Mouse (Mus musculus): ENCODE data around the gene Syncrip. TPM values are rescaled to one million over a fixed set of nuclear protein-coding genes. Genes with fewer than 3 reads are reported as not detected.
"Not testable (repeated sequence)": the region's sequence is repeated elsewhere in the genome, so short reads cannot be mapped to it uniquely, and the experiment has no call there.

Gene Syncrip
- polyA plus RNA-seq, 1 experiment: 33.6 TPM

DNA sequence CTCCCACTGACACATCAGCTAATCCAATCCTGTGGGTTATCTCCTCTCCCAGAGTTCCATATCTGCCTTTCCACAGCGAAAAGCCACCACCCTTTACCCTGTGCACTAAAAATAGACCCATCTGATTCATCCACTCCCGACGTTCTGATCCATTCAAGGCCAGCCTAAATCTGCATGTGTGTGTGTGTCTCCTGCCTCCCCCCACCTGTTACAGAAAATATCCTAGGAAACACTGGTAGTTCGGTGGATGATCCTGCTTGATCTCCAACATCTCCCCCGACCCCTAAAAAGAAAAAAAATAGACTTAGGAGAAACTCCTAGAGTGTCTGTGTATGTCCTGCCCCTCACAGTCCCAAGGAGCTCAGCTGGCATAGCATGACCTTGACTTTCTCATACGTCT is 2.2 kb upstream of the Syncrip start:
- no peak for DNase-seq (ENCODE audit: extremely low spot score in 1 of 2, low spot score in 1 of 2)

DNA sequence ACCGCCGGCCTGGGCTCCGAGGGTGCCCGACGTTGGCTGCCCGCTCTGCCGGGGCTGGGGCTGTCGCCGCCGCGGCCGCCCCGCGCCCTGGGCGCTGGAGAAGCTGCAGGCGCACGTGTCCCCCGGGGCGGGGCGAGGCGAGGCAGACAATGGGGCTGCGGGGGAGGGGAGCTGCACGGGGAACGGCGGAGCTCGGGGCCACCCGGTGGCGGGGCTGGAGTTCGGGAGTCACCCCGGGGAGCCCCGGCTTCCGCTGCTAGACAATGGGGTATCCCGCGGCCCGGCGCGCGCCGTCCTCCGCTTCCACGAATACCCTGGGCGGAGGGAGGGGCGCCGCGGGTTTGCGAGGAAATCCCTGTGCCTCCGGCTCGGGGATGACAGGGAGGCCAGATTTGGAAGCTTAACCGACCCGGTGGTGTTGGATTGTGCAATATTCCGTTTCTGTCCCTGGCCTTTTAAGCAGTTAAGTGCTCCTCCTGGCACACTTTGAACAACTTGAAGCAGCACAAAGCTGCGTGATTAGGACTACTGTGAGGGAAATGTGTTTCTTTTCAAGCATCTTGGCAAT is 539 bp upstream of the Syncrip start:
- peak; percentile 66 to 80 for DNase-seq (ENCODE audit: extremely low spot score in 1 of 2, low spot score in 1 of 2)

DNA sequence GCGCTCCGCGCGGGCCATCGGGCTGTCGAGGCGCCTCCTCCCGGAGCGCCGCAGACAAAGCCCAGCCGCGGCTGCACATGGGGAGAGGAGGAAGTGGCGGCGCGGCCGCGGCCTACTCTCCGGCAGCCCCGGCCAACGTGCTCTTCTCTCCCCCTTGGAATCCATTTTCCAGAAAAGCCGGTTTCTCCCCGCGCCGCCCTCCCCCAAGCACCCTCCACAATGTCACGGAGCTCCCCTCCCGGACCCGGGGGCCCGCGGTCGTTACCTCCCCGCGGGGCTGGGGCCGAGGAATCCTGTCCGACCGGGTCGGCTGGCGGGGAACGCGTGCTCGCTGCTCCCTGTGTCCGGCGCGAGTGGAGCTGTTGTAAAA is 598 bp downstream of the Syncrip start:
- peak in 1 of 2 experiments; percentile 19 for DNase-seq (ENCODE audit: extremely low spot score in 1 of 2, low spot score in 1 of 2)

DNA sequence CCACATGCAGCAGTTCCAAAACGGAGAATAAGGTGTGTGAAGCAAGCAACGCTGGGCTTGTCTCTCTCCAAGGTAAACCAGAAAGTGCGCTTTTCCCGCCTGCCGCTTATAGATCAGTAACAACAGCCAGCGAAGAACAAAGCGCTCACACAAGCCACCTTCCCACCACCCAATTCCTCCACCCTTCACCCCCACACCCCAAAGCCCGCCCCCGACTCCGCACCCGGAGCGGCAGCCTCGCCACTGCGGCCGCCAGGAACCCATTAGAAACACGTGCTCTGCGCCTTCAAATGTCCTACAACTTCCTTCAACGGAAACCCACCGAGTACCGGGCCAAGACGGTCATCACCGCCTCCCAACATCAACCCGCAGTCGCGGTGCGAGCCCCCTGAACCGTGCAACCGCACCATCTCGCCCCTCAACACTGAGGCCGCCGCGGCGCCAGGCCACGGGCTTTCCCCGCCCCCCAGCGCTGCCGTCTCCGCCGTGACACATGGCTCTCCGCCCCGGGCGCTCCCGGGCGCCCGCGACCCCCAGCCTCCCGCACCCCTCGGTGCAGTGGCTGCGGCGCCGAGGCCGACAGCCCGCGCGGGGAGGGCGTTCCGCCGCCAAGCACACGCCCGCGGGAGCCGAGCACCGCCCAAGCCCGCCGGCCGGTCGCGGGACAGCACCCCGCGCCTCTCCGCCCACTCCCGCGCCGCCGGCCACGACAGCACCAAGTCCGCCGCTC is 1.1 kb downstream of the Syncrip start:
- DNase-seq (ENCODE audit: extremely low spot score in 1 of 2, low spot score in 1 of 2): peak in 1 of 2 experiments; percentile 28

DNA sequence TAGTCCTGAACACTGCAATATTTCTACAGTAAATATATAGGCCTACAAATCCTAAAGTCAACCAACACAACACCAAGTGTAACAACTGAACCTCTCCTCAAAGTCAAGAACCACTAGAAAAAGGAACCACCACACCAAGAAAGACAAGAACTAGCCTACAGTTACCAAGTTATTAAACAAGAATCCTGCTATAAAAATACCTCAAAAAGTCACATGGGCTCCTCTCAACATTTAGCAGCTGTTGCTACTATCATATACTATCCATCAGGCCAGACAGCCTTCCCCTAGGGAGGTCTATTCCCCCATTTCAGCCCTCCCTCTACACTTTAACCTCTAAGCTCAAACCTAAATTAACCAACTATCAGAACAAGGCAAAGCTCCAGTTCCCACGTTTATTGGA is 2.3 kb downstream of the Syncrip start:
- DNase-seq (ENCODE audit: extremely low spot score in 1 of 2, low spot score in 1 of 2): no peak

DNA sequence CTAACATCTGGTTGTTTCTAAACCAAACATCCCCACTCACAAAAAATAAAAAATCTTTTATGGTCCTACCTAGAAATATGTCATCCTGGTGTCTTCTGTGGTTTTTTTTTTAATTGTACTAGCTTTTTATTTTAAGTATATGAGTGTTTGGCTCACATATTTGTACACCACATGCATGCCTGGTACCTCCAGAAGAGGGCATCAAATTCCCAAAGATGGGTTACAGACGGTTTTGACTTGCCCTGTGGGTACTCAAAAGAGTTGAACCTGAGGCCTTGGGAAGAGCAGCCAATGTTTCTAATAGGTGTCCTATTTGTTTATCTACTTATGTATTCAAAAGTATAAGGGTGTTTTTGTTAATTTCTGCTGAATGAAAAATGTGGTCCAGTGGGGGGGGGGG is 6.2 kb downstream of the Syncrip start:
- DNase-seq (ENCODE audit: extremely low spot score in 1 of 2, low spot score in 1 of 2): peak in 1 of 2 experiments; percentile 16

DNA sequence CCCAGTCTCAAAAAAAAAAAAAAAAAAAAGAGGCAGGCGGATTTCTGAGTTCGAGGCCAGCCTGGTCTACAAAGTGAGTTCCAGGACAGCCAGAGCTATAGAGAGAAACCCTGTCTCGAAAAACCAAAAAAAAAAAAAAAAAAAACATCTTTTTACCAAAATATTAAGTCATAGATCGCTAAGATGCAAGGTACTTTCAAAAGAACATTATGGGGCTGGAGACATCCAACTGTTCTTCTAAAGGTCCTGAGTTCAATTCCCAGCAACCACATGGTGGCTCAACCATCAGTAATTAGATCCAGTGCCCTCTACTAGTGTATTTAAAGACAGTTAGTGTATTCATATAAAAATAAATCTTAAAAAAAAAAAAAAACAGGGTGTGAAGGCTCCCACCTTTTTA is 21.4 kb downstream of the Syncrip start:
- DNase-seq (ENCODE audit: extremely low spot score in 1 of 2, low spot score in 1 of 2): not testable (repeated sequence)

DNA sequence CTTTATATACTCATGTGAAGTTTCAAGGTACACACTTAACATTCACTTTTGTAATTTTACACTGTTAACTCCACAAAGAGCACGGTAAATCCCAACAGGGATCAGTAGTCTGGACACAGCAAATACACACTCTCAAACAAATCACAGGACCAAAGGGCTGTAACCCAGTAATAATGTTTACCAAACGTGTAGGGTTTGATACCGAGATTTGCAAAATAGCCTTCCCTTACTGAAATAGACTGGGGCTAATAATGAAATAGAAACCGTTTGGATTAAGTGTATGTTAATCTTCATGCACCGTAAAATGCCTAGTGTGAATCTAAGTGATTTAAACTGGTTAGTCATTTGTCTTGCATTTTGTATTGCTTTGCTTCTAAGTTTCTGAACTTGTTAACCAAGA is 42.4 kb downstream of the Syncrip start:
- no peak for DNase-seq (ENCODE audit: extremely low spot score in 1 of 2, low spot score in 1 of 2)

DNA sequence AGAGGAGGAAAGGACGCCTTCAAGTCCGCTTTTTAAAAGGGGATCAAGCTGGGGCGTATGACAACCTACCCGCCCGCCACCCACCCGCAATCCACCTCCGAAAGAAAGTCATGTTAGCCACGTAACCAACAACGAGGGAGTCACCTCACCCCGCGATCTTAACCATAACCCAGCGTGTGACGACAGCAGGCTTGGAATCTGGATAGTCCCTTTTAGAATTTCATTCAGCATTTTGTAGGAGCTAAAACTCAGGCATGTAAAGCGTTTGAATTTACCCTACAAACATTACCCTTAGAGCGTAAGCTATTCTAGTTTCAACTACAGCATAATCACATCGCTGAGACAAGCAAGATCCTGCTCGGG is 43.2 kb downstream of the Syncrip start:
- DNase-seq (ENCODE audit: extremely low spot score in 1 of 2, low spot score in 1 of 2): no peak

DNA sequence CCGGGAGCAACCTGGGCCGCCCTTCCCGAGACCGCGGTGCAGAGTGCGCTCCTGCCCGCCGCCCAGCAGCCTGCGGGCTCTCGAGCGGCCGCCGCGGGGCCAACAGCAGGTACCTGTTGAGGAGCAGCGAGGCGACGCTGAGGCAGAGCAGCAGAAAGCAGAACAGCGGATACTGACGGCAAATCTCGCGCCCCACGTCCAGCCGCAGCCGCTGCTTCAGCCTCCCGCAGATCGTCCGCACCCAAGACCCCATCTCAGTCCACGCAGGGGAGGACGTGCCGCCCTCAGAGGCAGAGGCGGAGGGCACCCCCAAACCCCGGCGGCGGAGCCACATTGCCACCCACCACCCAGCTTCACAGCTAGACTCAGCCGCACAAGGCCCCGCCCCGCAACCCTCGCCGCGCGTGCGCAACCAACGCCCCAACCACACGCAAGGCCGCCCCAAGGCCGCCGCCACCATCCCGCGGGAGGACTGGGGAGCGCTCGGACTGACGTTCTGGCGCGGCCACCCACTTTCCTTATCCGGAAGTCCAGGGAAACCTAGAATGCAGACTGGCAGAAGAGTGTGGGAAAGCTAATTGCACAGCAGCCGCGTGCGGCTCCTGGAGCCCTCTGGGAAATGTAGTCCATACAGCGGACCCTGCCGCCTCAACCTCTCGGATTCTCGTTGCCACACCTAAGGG is 43.7 kb downstream of the Syncrip start, which contains the start of gene Snx14:
Gene Snx14, minus strand, starts transcription at position 404 of the 683 bp plus-strand sequence.
- DNase-seq (ENCODE audit: extremely low spot score in 1 of 2, low spot score in 1 of 2): peak; percentile 96 to 98

DNA sequence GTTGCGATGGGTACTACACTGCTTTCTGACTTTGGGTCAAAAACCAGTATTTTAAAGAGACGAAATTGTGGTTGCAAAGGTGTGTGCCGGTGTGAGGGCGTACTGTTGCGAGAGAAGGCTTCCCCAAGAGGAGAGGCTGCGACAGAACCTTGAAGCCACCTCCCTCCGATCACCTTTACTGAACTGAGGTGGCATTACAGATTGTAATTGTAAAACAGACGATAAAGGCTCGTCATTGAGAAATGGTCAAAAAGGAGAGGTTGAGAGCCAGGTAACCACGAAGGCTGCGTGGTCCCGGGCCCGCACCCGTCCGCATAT is 44.2 kb downstream of the Syncrip start:
- DNase-seq (ENCODE audit: extremely low spot score in 1 of 2, low spot score in 1 of 2): peak in 1 of 2 experiments; percentile 30

DNA sequence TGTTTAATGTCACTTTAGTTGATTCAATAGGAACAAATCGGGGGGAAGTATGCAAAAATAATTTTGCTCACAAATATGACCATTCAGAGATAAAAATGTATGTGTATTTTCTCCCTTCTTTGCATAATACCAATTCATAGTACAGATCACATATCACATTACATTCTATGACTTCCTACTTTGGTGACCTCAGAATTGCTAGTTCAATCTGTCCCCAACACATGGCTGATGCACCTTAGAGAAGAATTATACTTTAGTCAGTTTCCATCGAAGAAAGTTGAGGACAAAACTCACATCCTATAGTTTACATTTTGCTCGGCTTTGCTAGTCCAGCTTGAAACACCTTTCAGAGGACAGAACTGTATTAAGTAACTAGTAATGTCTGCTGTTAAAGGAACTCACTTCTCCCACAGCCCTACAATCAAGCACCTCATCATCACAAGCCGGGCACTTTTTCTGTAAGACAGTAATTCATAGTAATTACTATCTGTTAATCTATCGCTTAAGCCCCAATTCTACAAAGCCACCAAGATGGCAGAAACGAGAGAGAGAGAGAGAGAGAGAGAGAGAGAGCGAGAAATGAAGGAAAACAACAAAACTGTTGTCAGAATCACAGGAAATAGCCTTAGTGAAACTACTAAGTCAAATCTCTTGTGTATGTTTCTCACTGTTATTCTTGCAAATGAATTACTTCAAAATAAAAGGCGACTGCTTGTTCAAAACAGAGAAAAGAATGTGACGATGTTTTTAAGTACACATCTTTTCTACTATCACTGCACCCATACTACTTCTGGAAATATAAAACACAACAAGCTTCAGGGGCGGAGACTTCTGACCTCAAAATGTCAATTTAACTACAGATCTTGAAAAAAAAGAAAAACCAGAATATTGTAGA is 44.8 kb downstream of the Syncrip start:
- no peak for DNase-seq (ENCODE audit: extremely low spot score in 1 of 2, low spot score in 1 of 2)

DNA sequence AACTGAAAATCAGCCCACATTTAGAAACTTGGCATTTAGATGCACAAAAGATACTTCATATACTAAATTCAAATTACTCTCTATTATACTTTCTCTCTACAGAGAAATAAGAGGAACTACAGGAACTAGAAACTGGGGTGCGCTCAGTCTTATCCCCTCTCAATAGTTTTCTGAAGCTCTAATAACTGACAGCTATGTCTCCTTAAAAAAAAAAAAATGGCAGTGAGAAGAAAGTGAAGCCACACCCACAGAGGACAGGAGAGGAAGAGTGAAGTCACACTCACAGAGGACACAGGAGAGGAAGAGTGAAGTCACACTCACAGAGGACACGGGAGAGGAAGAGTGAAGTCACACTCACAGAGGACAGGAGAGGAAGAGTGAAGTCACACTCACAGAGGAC is 58.0 kb downstream of the Syncrip start:
- no peak for DNase-seq (ENCODE audit: extremely low spot score in 1 of 2, low spot score in 1 of 2)

DNA sequence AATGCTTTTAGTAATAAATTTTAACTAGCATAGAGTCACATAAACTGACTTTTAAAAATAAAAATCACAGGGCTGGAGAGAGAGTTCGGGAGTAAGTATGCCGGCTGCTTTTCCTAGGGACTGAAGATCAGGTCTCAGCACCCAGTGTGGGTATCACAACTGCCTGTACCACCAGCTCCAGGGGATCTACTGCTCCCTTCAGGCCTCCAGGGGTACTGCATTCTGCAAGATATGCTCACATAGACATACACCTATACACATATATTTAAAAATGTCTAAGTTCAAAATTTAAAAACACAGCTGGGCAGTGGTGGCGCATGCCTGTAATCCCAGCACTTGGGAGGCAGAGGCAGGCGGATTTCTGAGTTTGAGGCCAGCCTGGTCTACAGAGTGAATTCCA is 59.9 kb downstream of the Syncrip start:
- DNase-seq (ENCODE audit: extremely low spot score in 1 of 2, low spot score in 1 of 2): no peak

DNA sequence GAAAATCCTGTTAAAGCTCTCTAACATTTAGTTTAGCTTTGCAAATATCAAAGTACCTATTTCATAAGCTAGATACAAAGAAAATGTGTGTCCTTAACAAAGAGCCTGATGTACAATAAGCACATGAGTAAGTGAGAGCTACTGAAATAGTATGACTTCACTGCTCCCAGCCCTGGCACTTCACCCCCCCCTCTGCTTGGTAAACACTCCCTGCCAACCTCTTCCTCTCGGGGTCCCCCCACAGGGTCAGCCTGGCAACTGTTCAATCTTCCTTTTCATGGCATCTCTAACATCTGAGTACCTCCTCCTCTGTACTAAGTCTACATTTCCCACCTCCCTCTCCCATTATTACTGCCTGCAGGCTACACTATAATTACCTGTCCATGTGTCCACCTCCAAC is 65.6 kb downstream of the Syncrip start:
- DNase-seq (ENCODE audit: extremely low spot score in 1 of 2, low spot score in 1 of 2): no peak

DNA sequence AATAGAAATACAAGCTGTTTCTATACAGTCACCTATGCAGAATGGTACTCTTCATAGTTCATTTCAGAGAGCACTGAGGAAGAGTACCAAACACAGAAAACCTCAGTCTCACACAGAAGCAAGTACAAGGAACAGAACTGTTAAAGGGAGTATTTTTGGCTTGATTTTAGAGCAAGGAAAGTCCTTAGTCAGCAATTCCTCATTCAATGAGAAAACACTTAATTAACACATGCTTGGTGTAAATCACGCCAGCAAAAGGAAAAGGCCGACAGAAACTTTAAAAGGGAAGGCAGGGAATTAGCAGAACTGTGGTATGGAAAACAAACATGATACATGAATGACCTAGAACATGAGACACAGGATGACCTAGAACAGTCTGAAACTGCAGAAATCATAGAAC is 72.4 kb downstream of the Syncrip start:
- no peak for DNase-seq (ENCODE audit: extremely low spot score in 1 of 2, low spot score in 1 of 2)

DNA sequence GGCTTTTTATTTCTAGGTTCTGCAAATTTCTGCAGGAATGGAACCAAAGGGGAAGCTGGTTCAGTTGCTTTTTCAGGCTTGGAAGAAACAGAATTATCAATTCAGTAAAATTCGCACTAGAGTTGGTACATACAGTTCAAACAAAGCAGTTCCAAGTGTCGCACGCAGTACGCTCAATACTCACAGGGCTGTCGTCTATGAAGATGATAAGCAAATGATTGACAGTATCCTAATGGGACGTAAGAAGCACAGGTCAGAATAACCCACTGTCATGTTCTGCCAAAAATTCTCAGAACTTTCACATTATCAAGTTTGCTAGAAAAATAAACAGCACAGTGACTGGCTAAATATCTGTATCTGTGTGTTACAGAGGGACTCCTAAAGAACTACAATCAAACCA is 77.9 kb downstream of the Syncrip start:
- no peak for DNase-seq (ENCODE audit: extremely low spot score in 1 of 2, low spot score in 1 of 2)

DNA sequence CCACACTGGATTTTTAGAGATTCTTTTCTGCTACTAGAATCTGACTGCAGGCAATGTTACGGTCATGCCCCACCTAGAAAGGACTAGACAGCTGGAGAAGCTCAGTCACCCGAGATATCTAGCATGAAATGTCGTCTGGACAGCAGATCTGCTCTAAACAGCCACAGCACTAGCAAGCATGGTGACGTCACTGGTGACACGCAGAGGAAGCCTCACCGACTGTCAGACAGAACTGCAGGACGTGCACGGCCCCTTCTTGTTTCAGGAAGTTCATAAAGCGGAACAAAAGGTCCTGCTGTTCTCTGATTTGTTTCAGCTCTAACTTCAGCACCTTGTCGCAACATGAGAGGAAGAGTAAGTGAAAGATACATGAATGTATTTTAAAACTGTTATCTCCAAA is 78.3 kb downstream of the Syncrip start:
- peak in 1 of 2 experiments; percentile 17 for DNase-seq (ENCODE audit: extremely low spot score in 1 of 2, low spot score in 1 of 2)

DNA sequence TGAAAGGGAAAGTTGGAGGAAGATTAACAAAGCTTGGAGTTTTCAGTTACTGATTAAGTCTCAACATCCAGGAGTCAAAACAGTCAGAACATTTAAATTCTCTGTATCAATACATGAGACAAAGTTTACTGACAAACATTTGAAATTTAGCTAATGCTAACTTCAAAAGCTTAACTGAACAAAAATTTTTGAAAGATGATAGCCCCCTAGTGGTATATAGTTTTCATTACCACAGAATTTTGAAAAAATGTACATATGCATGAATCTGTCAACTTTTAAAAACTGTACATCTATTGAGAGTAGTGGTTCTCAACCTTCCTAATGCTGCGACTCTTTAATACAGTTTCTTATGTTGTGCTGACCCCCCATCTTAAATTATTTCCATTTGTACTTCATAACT is 83.9 kb downstream of the Syncrip start:
- no peak for DNase-seq (ENCODE audit: extremely low spot score in 1 of 2, low spot score in 1 of 2)
